Comparison of ENCODE assay signal across 9 mouse cellular contexts in the genomic region with DNA sequence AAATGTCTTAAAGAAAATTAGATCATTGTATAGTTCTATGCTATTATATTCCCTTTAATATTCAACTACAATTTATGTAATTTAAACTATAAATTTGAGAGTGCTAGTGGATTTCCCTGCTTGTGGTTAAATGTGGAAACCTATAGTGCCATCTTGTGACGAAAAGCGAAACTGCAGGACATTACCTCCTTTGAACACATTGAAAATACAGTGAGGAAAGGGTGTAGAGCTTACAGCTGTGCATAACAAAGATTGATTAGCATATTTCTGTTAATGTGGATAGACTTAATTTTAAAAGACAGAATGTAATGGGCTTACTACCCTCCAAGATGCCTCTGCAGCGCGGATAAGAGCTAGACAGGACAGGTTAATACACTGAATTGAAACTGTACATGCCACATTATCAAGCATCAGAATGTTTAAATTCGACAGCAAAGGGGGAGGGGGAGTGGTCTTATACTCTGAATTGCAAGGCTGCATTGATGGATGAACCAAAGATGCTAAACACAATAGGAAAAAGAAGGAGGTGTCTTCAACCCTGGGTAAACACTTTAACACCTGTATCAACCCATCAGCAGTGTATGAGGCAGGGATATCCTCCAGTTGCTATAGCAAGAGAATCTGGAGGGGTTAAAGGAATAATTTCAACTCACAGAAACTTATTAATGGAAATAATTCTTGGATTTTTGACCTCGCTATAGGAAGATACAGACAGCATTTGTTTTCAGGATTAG.
DNase-seq lines count a peak whose midpoint lies in the region; ATAC-seq lines count a peak whose summit lies in the region.
"Had no signal": no experiment of that assay in that cellular context is flagged by ENCODE, and none has a peak within 500 bp of the region (broad histone marks: within the 10 kb centered on the region; RNA-seq: fewer than 3 reads in every experiment).

No protein-coding gene starts in this region.

- H3K4me3 ChIP-seq in embryonic facial prominence, embryonic 14.5 days (ENCODE audit: low read depth, low read length), result no peak overlapping the region
- H3K4me3 ChIP-seq in hindbrain, embryonic 16.5 days (ENCODE audit: low read length), result no peak overlapping the region
- H3K4me3 ChIP-seq in midbrain, embryonic 12.5 days, result no peak overlapping the region
- H3K4me3 ChIP-seq: embryonic facial prominence, embryonic 13.5 days had no signal

- no peaks in the 10 kb centered on the region for H3K4me1 ChIP-seq in embryonic facial prominence, embryonic 14.5 days (ENCODE audit: control insufficient read depth, insufficient read depth, low read length)
- no peaks in the 10 kb centered on the region for H3K4me1 ChIP-seq in hindbrain, embryonic 16.5 days (ENCODE audit: control insufficient read depth, insufficient read depth, low read depth, low read length)
- H3K4me1 ChIP-seq in midbrain, embryonic 12.5 days, result no peaks in the 10 kb centered on the region

- no peaks in the 10 kb centered on the region for H3K27me3 ChIP-seq in embryonic facial prominence, embryonic 14.5 days (replicated peaks; ENCODE audit: control insufficient read depth, insufficient read depth, low read length)
- no peaks in the 10 kb centered on the region for H3K27me3 ChIP-seq in hindbrain, embryonic 16.5 days (replicated peaks; ENCODE audit: control insufficient read depth, insufficient read depth, low read length)
- H3K27me3 ChIP-seq in midbrain, embryonic 12.5 days, result no peaks in the 10 kb centered on the region
- H3K27me3 ChIP-seq in splenic B cell, adult 2 months (ENCODE audit: control insufficient read depth, insufficient read depth, low read length, poor library complexity, severe bottlenecking), result no peaks in the 10 kb centered on the region
- H3K27me3 ChIP-seq: embryonic facial prominence, embryonic 13.5 days had no signal

- peak; percentile 28 for DNase-seq in ovary, postnatal 10 days (ENCODE audit: low spot score)
- no peak for DNase-seq in ovary, postnatal 36 days (ENCODE audit: low spot score)
- DNase-seq in brain, adult 2 months (ENCODE audit: low read depth, low spot score), result peak; percentile 86
- DNase-seq in embryonic facial prominence, embryonic 14.5 days (ENCODE audit: low spot score), result peak; percentile 76
- peak; percentile 33 to 57 for DNase-seq in layer of hippocampus, postnatal 36 days
- DNase-seq in splenic B cell, adult 2 months (ENCODE audit: low read depth, low spot score), result peak; percentile 65

- ATAC-seq in embryonic facial prominence, embryonic 14.5 days (ENCODE audit: low read depth), result 0 out of 2 replicates have a peak, but pooled peaks have one; percentile 60
- ATAC-seq in hindbrain, embryonic 16.5 days, result peak; percentile 82
- peak; percentile 80 for ATAC-seq in midbrain, embryonic 12.5 days (ENCODE audit: low FRiP score, low read depth)

- no peak overlapping the region for H3K27ac ChIP-seq in embryonic facial prominence, embryonic 14.5 days (replicated peaks; ENCODE audit: low read depth, low read length)
- no peak overlapping the region for H3K27ac ChIP-seq in hindbrain, embryonic 16.5 days (ENCODE audit: low read depth, low read length)
- H3K27ac ChIP-seq in midbrain, embryonic 12.5 days (replicated peaks), result no peak overlapping the region
- H3K27ac ChIP-seq: embryonic facial prominence, embryonic 13.5 days had no signal

- H3K9ac ChIP-seq in embryonic facial prominence, embryonic 14.5 days (ENCODE audit: low read depth, low read length), result no peak overlapping the region
- no peak overlapping the region for H3K9ac ChIP-seq in hindbrain, embryonic 16.5 days (ENCODE audit: low read depth, low read length)
- no peak overlapping the region for H3K9ac ChIP-seq in midbrain, embryonic 12.5 days (replicated peaks)
- H3K9ac ChIP-seq: embryonic facial prominence, embryonic 13.5 days had no signal

- H3K9me3 ChIP-seq in embryonic facial prominence, embryonic 14.5 days (ENCODE audit: control insufficient read depth, low read length), result no peaks in the 10 kb centered on the region
- H3K9me3 ChIP-seq in hindbrain, embryonic 16.5 days (ENCODE audit: control insufficient read depth, low read length), result no peaks in the 10 kb centered on the region
- H3K9me3 ChIP-seq in midbrain, embryonic 12.5 days, result no peaks in the 10 kb centered on the region; the same call in 1 of the 2 replicates
- H3K9me3 ChIP-seq: embryonic facial prominence, embryonic 13.5 days had no signal

- WGBS in embryonic facial prominence, embryonic 14.5 days, result 17% methylated on average over 6 of the region's 6 CpGs
- 21% methylated on average over 6 of the region's 6 CpGs for WGBS in hindbrain, embryonic 16.5 days
- WGBS in midbrain, embryonic 12.5 days, result 26% methylated on average over 6 of the region's 6 CpGs

- no peaks in the 10 kb centered on the region for H3K36me3 ChIP-seq in embryonic facial prominence, embryonic 14.5 days (ENCODE audit: control insufficient read depth, insufficient read depth, low read length)
- H3K36me3 ChIP-seq in hindbrain, embryonic 16.5 days (ENCODE audit: control insufficient read depth, insufficient read depth, low read length), result no peaks in the 10 kb centered on the region
- H3K36me3 ChIP-seq in midbrain, embryonic 12.5 days, result no peaks in the 10 kb centered on the region
- H3K36me3 ChIP-seq in splenic B cell, adult 2 months (ENCODE audit: control insufficient read depth, insufficient read depth, low read length, poor library complexity, severe bottlenecking), result no peaks in the 10 kb centered on the region
- H3K36me3 ChIP-seq: embryonic facial prominence, embryonic 13.5 days had no signal

- H3K4me2 ChIP-seq in embryonic facial prominence, embryonic 14.5 days (ENCODE audit: low read depth, low read length), result no peak overlapping the region
- H3K4me2 ChIP-seq in hindbrain, embryonic 16.5 days (ENCODE audit: low read length), result peak overlapping the region; percentile 29; the same call in 1 of the 2 replicates
- no peak overlapping the region for H3K4me2 ChIP-seq in midbrain, embryonic 12.5 days (replicated peaks)
- H3K4me2 ChIP-seq: embryonic facial prominence, embryonic 13.5 days had no signal
